Mouse (Mus musculus) kidney, postnatal 0 days (tissue): ENCODE data around the gene Nab1. TPM values are rescaled to one million over a fixed set of nuclear protein-coding genes. Genes with fewer than 3 reads are reported as not detected.
A peak's percentile ranks its signal among the peaks of the same experiment; 100 is the strongest.
"Not testable (repeated sequence)": the region's sequence is repeated elsewhere in the genome, so short reads cannot be mapped to it uniquely, and the experiment has no call there.

Experiments used
- ATAC-seq: fragments of 200-750 bp; cut with Nextera tagmentation; replicated peaks from 2 replicates; pipeline ENCODE4 v1.8.0; 2017; ENCODE audit warnings: low read depth, moderate number of reproducible peaks, moderate TSS enrichment, moderate library complexity; ENCODE audit not compliant: low FRiP score
- DNase-seq: peaks from one replicate; pipeline ENCODE4 v3.0.0-alpha.2; 2016; ENCODE audit warnings: low spot score
- H3K27ac ChIP-seq: fragments of 300-500 bp; sonication (generic); 2 replicates; pipeline ENCODE4 v1.5.1; 2014; ENCODE audit warnings: mild to moderate bottlenecking
- H3K27me3 ChIP-seq: fragments of 300-500 bp; sonication (generic); 2 replicates; pipeline ENCODE4 v1.6.1; 2014; ENCODE audit warnings: low read length, mixed read lengths; ENCODE audit not compliant: insufficient read depth
- H3K36me3 ChIP-seq: fragments of 300-500 bp; sonication (generic); 2 replicates; pipeline ENCODE4 v1.6.1; 2014; ENCODE audit warnings: low read length, mixed read lengths; ENCODE audit not compliant: insufficient read depth
- H3K4me1 ChIP-seq: fragments of 300-500 bp; sonication (generic); replicated peaks from 2 replicates; pipeline ENCODE4 v1.6.1; 2014; ENCODE audit warnings: antibody characterized with exemption, low read length, mixed read lengths; ENCODE audit not compliant: insufficient read depth
- H3K4me2 ChIP-seq: fragments of 300-500 bp; sonication (generic); 2 replicates; pipeline ENCODE4 v1.6.1; 2014; ENCODE audit warnings: mild to moderate bottlenecking, low read length, moderate library complexity, mixed read lengths
- H3K4me3 ChIP-seq: fragments of 300-500 bp; sonication (generic); replicated peaks from 2 replicates; pipeline ENCODE4 v1.5.1; 2014; ENCODE audit warnings: low read depth, low read length
- H3K9ac ChIP-seq: fragments of 300-500 bp; sonication (generic); 2 replicates; pipeline ENCODE4 v1.6.1; 2014; ENCODE audit warnings: low read depth, low read length
- H3K9me3 ChIP-seq: fragments of 300-500 bp; sonication (generic); replicated peaks from 2 replicates; pipeline ENCODE4 v1.6.1; 2016; ENCODE audit warnings: low read length, inconsistent platforms, mixed read lengths
- CTCF ChIP-seq: IDR thresholded peaks from 2 replicates; pipeline ENCODE4 v1.5.1; 2016; ENCODE audit warnings: antibody characterized with exemption, low read depth, mild to moderate bottlenecking, moderate library complexity
- WGBS: fragments of 180-500 bp; shearing (Covaris S2); extraction: QIAGEN DNeasy Blood & Tissue Kit; methylation state at CpG from one replicate; pipeline ENCODE4 v1.1.7; 2014; 5-methylcytosine and 5-hydroxymethylcytosine counted together
- polyA plus RNA-seq: library from polyadenylated mRNA; unstranded; fragments of >200 nt; fragmentation: Nextera tagmentation; extraction: Ambion mirVana; gene quantifications from 2 replicates; pipeline ENCODE4 v1.2.1, GENCODE M21; 2015

Gene Nab1
- polyA plus RNA-seq = 15.6 and 15.9 TPM in 2 replicates

DNA sequence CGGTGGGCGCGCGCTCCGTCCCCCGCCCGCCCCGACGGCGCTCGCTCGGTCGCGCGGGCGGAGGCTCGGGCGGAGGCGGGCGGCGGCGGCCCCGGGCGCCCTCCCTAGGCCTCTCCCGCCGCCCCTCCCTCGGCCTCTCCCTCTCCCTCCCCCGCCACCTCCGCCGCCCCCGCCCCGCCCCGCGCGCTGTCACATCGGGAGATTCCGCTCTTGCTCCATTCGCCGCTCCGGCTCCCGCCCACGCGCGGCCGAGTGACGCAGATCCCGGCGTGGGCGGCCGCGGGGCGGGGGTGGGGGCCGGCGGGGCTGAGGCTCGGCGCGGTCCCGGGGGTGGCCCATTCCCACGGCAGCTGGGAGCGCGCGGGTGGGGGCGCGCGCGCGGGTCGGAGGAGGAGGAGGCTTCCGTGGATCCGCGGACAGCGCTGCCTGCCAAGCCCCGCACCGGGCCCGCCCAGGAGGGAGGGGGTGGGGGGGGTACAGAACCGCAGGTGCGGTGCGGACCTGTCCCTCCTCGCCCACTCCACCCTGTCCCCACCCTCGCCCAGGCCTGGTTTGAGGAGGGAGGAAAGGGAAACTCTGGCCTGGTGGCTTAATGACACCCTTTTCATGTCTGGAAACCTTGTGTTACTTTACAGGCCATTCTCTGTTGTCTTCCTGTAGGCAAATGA, at the start of gene Nab1:
TSS of gene Nab1 (minus strand) at position 366 of the 668 bp plus-strand sequence.
- 0 out of 2 replicates have a peak, but pooled peaks cover 2% of the 10 kb centered on the region for H3K4me1 ChIP-seq
- peak; percentile 68 for DNase-seq
- TF ChIP-seq CTCF = no peak
- H3K36me3 ChIP-seq = no peaks in the 10 kb centered on the region
- under 1% methylated on average over 64 of the region's 80 CpGs for WGBS
- H3K27me3 ChIP-seq = no peaks in the 10 kb centered on the region
- H3K9ac ChIP-seq = peak within 1 kb of the TSS; percentile 95
- peak within 1 kb of the TSS; percentile 75 for H3K4me2 ChIP-seq
- ATAC-seq = peak; percentile 92
- H3K27ac ChIP-seq = peak within 1 kb of the TSS; percentile 90
- peak within 1 kb of the TSS; percentile 96 for H3K4me3 ChIP-seq
- H3K9me3 ChIP-seq = no peaks in the 10 kb centered on the region

DNA sequence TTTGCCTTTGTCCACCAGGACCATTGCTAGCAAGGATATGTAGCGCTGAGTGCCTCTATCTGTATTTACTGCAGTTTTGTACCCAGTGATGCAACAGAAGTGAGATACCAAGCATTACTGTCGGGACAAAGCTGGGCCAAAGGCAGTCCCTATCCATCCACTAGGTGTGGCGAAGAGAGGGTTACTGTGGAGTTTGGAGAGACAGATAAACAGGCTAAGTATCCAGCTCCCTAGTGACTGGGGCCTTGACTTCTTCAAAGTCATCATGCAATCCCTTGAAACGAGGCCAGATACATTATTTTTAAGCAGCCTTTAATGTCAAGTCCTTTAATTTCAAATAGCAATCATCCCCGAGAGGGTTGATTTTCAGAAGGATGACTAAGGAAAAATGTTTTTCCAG, 47.0 kb upstream of the Nab1 start:
- no peak overlapping the region for H3K9ac ChIP-seq
- no peak for ATAC-seq
- H3K4me1 ChIP-seq = no peaks in the 10 kb centered on the region
- WGBS = 81% methylated on average over 5 of the region's 5 CpGs
- no peaks in the 10 kb centered on the region for H3K27me3 ChIP-seq
- no peak overlapping the region for H3K4me2 ChIP-seq
- DNase-seq = no peak
- H3K27ac ChIP-seq = no peak overlapping the region
- H3K36me3 ChIP-seq = no peaks in the 10 kb centered on the region
- no peak for TF ChIP-seq CTCF
- no peak overlapping the region for H3K4me3 ChIP-seq
- no peaks in the 10 kb centered on the region for H3K9me3 ChIP-seq

DNA sequence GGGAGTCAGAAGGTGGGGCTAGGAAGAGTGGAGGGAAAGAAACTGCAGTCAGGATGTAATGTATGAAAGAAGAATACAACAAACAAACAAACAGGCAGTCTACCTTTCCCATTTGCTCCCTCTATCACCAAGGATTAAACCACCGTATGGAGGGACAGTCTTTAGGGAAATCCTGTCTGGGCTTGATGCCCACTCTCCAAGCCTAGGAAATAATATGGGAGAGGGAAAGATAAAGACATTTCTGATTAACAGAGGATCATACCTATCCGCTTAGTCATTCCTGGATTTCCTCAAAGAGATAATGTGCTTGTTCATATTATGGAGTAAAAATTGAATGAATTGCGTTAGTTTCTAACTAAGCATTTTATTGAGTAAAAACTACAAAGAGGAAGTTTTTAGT, 46.3 kb upstream of the Nab1 start:
- TF ChIP-seq CTCF = no peak

DNA sequence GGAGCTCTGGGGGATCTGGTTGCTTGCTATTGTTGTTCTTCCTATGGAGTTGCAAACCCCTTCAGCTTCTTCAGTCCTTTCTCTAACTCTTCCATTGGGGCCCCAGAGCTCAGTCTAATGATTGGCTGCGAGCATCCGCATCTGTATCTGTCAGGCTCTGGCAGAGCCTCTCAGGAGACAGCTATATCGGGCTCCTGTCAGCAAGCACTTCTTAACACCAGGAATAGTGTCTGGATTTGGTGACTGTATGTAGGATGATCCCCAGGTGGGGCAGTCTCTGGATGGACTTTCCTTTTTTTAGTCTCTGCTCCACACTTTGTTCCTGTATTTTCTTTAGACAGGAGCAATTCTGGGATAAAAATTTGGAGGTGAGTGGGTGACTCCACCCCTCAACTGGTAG, 39.6 kb upstream of the Nab1 start:
- H3K4me3 ChIP-seq, H3K4me2 ChIP-seq, H3K27ac ChIP-seq, ATAC-seq, H3K9me3 ChIP-seq, H3K4me1 ChIP-seq, H3K36me3 ChIP-seq, H3K9ac ChIP-seq, H3K27me3 ChIP-seq, DNase-seq: not testable (repeated sequence)
- 82% methylated on average over 3 of the region's 3 CpGs for WGBS

More for the DNA sequence above, 46.3 kb upstream of the Nab1 start:
- no peaks in the 10 kb centered on the region for H3K27me3 ChIP-seq
- ATAC-seq (no peak), DNase-seq (no peak)
- H3K36me3 ChIP-seq = no peaks in the 10 kb centered on the region
- H3K9ac ChIP-seq = no peak overlapping the region
- no peaks in the 10 kb centered on the region for H3K9me3 ChIP-seq
- no peaks in the 10 kb centered on the region for H3K4me1 ChIP-seq
- H3K4me2 ChIP-seq = no peak overlapping the region
- no peak overlapping the region for H3K27ac ChIP-seq
- WGBS = 85% methylated on average over 3 of the region's 3 CpGs
- no peak overlapping the region for H3K4me3 ChIP-seq

DNA sequence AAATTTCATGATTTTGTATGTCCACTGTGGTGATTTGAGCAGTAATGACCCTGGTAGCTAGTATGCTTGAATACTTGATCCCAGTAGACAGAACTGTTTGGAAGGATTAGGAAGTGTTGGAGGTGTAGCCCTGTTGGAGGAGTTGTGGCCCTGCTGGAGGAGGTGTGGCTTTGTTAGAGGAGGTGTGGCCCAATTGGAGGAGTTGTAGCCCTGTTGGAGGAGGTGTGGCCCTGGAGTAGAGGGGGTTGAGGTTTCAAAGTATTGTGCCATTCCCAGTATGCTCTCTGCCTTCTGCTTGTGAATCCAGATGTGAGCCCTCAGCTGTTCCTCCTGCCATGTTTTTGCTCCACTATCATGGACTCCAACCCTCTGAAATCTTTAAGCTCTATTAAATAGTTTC, 29.5 kb upstream of the Nab1 start:
- DNase-seq (no peak), ATAC-seq (no peak)
- TF ChIP-seq CTCF = no peak
- Histone ChIP-seq H3K36me3 (no peaks in the 10 kb centered on the region), H3K4me3 (no peak overlapping the region), H3K4me2 (no peak overlapping the region), H3K9me3 (no peaks in the 10 kb centered on the region), H3K27ac (no peak overlapping the region), H3K9ac (no peak overlapping the region), H3K27me3 (no peaks in the 10 kb centered on the region), H3K4me1 (no peaks in the 10 kb centered on the region)

DNA sequence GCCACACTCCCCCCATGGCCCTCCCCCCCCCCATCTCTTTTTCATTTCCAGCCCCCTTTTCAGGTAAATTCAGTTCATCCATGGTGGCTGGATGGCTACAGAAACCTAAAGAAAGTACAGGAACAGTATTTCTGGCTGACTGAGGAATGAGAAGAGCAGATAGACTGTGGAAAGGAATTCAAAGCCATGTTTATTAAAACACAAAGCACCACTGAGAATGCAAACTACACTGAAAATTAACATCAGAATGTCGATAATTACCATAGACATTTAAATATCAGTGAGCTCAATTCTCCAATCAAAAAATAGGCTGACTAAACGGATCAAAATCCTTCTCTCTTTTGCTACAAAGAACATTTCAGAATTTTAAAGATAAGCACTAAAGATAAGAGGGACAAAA, 27.2 kb upstream of the Nab1 start:
- no peak for DNase-seq
- H3K4me3 ChIP-seq = no peak overlapping the region
- H3K9ac ChIP-seq = no peak overlapping the region
- H3K9me3 ChIP-seq = no peaks in the 10 kb centered on the region
- no peaks in the 10 kb centered on the region for H3K36me3 ChIP-seq
- H3K27me3 ChIP-seq = no peaks in the 10 kb centered on the region
- ATAC-seq = no peak
- WGBS = 63% methylated on average over 2 of the region's 2 CpGs
- H3K4me2 ChIP-seq = no peak overlapping the region
- no peak for TF ChIP-seq CTCF
- no peak overlapping the region for H3K27ac ChIP-seq
- H3K4me1 ChIP-seq = no peaks in the 10 kb centered on the region

DNA sequence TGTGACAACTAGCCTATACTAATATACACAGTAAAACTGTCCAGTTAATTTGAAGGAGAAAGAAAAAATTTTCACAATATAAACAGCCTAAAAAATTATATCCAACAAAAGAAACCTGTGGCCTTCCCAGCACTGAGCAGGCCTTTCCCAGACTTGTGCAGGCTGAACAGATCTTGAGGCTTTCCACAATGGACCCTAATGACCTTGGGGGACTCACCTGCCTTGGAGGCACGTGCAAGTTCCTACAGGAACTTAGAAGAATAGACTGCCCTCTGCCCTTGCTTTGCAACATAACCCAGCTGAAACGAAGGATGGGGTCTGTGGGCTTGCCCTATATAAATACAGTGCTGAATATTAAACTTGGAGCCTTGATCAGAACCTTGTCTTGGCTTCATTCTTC, 26.8 kb upstream of the Nab1 start:
- H3K36me3 ChIP-seq = no peaks in the 10 kb centered on the region
- no peak overlapping the region for H3K4me3 ChIP-seq
- no peak for ATAC-seq
- no peak overlapping the region for H3K27ac ChIP-seq
- H3K9me3 ChIP-seq = no peaks in the 10 kb centered on the region
- TF ChIP-seq CTCF = no peak
- H3K4me1 ChIP-seq = no peaks in the 10 kb centered on the region
- H3K27me3 ChIP-seq = no peaks in the 10 kb centered on the region
- WGBS = 39% methylated on average over 2 of the region's 2 CpGs
- DNase-seq = no peak
- no peak overlapping the region for H3K4me2 ChIP-seq
- no peak overlapping the region for H3K9ac ChIP-seq
